Mouse (Mus musculus) ovary, adult 18-20 months (tissue): ENCODE data around the gene Itm2b.

Experiments used
- DNase-seq: peaks from one replicate; pipeline ENCODE4 v3.0.0; 2022; ENCODE audit warnings: low spot score, mixed read lengths

Itm2b gene

GRCm38 (mm10) chr14:73384913-73385719 lies at the start of gene Itm2b:
TSS of gene Itm2b (minus strand) at chr14:73385289.
- peak; percentile 77 for DNase-seq

- DNase-seq: no peak
Measured at GRCm38 (mm10) chr14:73433487-73433886, 48.4 kb upstream of the Itm2b start.

- no peak for DNase-seq
Measured at GRCm38 (mm10) chr14:73430571-73430970, 45.5 kb upstream of the Itm2b start.

GRCm38 (mm10) chr14:73425571-73426041 lies 40.5 kb upstream of the Itm2b start:
- DNase-seq: no peak

- DNase-seq: no peak
Measured at GRCm38 (mm10) chr14:73424961-73425360, 39.9 kb upstream of the Itm2b start.

GRCm38 (mm10) chr14:73423542-73423941 lies 38.5 kb upstream of the Itm2b start:
- DNase-seq: no peak

- no peak for DNase-seq
Measured at GRCm38 (mm10) chr14:73422621-73423020, 37.5 kb upstream of the Itm2b start.

- DNase-seq: no peak
Measured at GRCm38 (mm10) chr14:73421580-73421979, 36.5 kb upstream of the Itm2b start.

GRCm38 (mm10) chr14:73420138-73420745 lies 35.2 kb upstream of the Itm2b start:
- no peak for DNase-seq

- DNase-seq: no peak
Measured at GRCm38 (mm10) chr14:73416511-73416910, 31.4 kb upstream of the Itm2b start.

- DNase-seq: no peak
Measured at GRCm38 (mm10) chr14:73415376-73416035, 30.4 kb upstream of the Itm2b start.

GRCm38 (mm10) chr14:73411729-73412128 lies 26.6 kb upstream of the Itm2b start:
- no peak for DNase-seq

GRCm38 (mm10) chr14:73410083-73410482 lies 25.0 kb upstream of the Itm2b start:
- DNase-seq: no peak

- DNase-seq: no peak
Measured at GRCm38 (mm10) chr14:73408223-73408845, 23.2 kb upstream of the Itm2b start.

- DNase-seq: no peak
Measured at GRCm38 (mm10) chr14:73404016-73404415, 18.9 kb upstream of the Itm2b start.

GRCm38 (mm10) chr14:73403351-73403750 lies 18.3 kb upstream of the Itm2b start:
- no peak for DNase-seq

- no peak for DNase-seq
Measured at GRCm38 (mm10) chr14:73402296-73403035, 17.4 kb upstream of the Itm2b start.

- no peak for DNase-seq
Measured at GRCm38 (mm10) chr14:73401408-73401807, 16.3 kb upstream of the Itm2b start.

- DNase-seq: peak; percentile 42
Measured at GRCm38 (mm10) chr14:73399866-73400618, 15.0 kb upstream of the Itm2b start.

- DNase-seq: no peak
Measured at GRCm38 (mm10) chr14:73398367-73398996, 13.4 kb upstream of the Itm2b start.
